Mouse (Mus musculus) cerebellum, adult 9-11 months (tissue): ENCODE measurements at regions not wholly inside any gene's neighbourhood (a gene's known extent, or its start where the extent isn't known, plus 50 kb on each side); places are given as distances from the start of the nearest gene placed in this dataset.

Experiments
- DNase-seq: peaks from one replicate; pipeline ENCODE4 v3.0.0; 2022

DNA sequence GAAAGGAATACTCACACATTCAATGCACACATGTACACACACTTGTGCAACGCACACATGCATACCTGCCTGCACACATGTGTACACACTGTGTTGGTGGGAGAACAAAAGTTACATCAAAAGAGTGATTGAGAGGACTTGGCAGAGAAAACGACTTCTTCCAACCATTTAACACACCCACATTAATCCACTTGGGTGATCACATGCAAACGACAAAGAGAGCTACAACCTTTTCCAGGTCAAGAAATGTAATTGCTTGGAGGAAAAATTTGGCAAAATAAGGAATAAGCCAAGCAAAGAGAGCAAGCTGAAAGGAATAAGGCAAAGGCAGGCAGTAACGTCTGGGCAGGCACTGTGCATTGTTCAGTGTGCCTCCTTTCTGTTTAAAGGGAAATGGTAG, 67.3 kb downstream of the C1d start:
- DNase-seq, result no peak

DNA sequence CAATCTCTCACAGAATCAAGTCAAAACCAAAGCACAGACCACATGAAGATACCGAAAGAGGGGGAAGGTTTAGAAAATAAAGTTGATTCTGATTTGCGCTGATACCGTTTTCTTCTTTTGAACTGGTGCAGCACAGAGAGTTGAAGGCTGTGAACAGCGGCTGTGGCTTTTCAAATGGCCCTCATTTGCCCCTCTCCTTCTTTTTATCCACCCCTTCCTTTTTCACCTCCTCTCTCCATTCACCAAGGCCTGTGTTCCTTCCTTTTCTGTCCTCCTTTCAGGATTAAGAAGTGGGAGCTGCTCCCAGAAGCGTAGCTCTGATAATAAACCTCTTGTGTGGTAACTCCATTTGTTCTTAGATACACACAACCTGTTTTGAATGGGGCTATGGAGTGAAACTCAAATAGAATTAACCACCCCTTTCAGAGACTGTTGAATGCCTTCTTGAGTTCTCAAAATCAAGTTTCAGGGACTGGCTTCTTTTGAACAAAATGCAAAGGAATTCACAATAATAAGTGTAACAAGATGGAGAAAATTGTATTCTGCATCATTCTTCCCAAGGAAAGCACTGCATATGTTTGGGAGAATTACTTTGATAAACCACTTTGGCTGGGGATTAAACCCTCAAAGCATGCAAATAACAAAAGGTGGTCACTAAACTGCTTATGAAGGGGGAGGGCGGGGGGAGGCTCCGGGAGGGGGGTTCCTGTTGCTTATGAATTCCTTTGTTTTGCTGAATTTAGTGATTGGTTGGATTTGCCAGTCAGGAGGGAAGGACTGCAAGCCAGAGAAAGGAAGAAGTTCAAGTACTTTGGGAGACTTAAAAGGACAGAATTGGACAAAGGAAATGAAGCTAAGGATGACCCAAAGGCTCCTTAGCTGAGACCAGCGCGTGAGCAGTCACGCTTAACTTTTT, 68.6 kb downstream of the C1d start:
- DNase-seq, result no peak

DNA sequence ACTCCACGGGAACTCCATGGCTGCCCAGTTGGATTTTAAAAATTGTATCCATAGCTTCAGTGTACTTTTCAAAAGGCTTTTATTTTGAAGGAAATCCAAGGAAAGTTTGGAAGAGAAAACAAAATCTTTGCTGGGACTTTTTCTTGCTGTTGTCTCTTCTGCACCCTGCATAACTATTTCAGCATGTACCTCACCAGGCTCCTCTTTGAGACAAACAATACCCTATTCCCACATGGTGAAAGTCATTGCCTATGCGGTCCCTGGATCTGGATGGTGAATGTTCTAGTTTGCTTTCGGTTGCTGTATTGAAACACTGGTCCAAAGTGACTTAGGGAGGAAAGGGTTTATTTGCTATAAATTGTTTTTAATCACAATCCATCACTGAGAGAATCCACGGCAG, 69.3 kb downstream of the C1d start:
- no peak for DNase-seq

DNA sequence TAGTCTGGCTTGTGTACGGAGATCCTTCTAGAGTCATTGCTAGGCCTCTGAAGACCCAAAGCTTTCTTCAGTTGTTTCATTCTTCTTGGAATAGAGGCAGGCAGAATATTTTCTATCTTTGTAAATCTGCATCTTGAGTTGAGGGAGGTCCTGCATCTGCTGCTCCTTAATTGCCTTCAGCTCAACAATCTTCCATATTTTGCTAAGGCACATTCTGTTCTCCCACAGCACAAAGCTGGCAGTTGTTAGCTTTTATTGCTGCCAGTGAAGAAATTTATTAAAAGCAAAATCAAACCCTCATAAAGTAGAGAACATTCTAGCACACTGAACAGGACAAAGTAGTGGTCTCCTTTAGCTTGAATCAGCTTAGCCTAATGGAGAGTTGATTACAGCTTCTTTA, 94.1 kb downstream of the C1d start:
- DNase-seq, result no peak

DNA sequence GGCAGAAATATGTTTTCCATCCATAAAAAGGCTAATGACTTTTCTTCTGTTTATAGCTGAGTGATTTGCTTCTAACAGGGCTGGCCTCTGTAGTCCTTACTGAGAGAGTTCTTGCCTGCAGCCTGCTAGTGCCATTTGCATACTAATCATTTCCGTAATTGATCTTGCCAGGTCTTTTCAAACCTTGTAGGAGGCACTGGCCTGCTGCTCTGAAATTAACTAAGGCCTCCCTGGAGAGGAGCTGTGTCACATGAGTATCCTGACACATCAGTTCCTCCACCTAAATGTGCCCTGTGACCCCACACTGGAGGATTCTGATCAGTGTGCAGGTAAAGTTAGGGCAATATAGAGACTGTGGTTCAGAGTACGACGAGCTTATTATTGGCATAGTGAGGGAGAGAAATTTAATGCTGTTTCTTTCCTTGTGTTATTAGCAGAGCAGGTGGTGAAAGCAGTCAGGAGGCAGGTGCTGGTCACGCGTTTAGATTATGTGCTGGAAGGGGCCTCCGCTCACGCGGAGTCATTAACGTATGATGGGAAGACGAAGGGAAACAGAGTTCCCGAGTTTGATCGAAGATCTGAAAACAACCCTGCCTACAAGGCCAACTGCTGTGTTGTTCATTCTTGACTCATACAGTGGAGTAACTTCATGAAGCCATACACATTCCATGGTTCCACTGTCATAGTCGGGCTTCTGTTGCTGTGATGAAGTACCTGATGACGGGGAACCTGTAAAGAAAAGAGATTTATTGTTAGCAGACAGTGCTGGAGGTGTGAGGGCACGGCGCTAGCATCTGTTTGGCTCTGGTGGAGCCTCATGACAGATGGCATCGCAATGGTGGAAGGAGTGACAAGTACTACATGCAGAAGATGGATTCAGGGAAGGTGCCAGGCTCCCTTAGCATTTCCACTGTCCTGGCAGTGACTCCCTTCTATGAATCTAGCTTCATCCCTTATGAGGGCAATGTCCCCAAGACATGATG, 95.1 kb downstream of the C1d start:
- DNase-seq, result peak; percentile 3

DNA sequence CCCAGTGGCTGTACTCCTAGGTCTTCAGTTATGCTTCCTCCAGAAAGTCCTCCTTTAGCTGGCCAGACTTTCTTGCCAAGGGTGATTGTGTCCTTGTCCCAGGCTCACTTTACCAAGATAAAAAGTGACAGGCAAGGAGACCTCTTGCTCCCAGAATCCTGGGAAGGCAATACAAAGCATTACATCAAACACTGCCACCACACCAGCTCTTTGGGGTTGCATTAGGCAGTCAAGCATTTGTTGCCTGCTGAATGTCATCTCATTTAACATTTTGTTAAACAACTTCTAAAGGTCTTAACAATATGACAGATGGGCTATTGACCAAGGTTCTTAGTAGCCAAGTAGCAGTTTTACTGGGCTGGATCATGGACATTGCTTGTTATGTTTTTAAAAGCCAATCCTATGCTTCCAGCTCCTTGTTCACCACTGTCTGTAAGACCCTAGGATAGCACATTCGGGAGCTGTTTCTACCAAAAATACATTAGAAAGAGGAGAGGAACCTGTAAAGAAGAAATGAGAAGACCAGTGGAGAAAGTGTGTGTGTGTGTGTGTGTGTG, 102.4 kb downstream of the C1d start:
- DNase-seq, result no peak

DNA sequence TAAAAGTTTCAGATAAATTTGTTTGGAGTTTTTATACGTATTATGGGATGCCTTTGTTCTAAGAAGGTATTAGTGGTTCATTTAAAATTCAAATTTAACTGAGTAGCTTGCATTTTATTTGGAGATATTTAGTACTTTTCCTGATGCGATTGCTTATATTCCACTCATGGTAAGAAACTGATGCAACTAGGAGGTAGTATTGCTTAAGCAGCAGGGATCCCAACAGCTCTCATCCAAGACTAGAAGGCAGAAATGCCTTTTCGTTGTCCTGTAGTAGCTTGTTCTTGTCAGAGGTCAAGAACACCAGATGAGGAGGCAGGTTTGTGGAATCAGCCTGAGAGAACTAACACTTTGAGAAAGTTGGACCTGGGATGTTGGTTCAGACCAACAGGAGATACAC, 120.5 kb downstream of the C1d start:
- no peak for DNase-seq

DNA sequence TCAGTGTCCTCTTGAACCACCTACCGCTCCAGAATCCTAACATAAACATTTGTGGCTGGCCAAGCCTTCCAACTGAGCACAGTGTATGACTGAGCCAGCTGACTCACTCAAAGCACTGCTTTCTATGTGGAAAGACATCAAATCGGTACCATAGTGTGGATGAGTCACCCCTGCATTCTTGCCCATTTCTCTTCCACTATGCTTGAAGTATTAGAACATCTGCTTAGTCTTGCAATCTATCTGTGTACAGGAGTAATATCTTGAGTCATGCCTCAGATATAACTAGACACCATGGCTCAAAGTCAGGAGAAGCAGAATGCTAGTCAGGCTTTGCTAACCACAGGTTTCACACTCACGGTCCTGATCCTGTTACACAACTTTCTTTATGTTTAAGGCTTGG, 129.4 kb downstream of the C1d start:
- DNase-seq, result no peak

DNA sequence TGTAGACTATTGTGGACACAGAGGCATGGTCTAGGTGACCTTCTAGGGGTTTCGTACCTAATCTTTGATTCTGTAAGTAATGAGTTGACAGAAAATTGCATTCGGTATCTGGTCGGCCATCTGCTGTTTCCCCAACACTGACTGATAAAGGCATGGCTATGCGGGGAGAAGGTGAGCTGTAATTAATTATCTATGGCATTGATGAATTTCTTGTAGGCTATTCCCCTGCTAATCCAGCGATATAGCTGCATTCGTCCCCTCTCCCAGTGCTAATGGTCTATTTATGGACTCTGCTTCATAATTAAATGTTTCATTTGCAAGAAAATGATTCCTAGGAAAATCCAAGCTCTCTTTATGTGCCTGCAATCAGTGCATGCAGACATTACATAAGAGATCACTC, 136.5 kb downstream of the C1d start:
- no peak for DNase-seq

DNA sequence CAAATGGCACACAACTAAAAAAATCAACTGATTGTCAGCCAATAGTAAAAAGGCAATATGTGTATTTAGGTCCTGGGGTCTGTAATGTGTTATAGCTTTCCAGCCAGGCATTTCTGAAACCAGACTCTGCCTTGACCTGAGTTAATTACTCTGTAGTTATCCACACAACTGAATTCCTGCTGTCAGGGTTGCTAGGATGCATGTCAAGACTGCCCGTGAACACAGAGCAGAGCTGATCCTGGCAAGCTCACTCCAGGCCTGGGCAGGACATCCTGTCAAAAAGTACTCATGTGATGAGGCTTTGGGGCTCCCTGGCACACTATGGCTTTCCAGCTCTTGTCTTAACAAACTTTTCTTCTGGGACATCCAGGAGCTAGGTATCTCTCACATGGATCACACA, 157.2 kb downstream of the C1d start:
- DNase-seq, result no peak

DNA sequence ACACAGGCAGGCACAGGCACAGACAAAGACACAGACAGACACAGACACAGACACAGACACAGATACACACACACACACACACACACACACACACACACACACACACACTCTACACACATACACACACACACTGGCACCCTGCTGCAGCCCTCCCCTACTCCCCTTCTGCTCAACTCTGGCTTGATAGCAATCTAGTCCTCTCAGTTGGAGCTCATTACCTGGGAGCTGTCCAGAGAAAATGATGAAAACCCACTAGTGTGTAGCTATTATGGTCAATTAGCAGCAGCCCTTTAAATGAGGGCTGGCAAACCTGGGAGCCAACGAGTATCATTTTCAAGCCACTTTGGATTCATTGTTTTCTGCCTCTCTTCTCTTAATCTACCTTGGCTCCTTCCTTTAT, 157.8 kb downstream of the C1d start:
- no peak for DNase-seq

DNA sequence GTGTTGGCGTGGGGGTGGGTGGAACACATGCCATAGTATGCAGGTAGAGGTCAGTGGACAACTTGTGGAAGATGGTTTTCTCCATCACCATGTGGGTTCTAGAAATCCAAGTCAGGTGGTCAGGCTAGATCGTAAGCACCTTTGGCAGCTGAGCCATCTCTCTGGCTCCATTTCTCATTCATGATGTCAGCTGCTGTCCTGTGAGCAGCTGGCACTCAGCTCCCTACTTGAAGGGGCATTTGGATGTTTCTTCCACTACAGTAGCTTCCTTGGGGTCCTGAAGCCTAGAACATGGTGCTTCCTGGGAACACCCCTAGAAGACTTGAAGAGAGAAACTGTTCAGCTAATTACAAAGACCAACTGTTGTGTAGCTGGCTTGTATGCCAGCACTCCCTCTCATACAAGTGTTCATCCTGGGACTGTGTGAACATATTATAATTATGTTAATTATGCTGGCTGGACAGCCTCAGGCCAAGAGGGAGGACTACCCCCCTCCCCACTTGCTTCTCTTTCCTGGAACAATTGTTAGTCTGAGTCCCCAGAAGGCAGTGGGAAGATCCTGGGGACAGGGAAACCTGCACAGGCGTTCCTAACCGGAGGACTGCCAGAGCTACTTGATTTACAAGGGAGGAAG, 160.4 kb downstream of the C1d start:
- peak; percentile 6 for DNase-seq

DNA sequence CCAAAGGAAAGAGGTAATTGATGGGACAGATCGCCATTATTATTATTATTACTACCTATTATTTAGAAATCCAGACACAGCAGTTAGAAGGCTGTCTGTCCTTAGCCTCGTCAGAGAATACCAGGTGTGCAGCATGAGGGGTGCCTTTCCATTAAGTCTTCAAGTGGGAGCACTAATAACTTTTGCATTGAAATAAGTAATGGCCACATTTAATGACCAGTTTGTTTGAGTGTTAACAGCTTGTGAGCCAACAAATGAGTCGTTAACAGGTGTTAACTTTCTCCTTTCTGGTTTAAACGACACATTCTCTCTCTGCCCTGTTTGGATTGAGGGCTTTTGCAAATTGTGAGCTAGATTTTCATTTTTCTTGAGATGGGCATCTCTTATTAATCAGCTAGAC, 184.8 kb downstream of the C1d start:
- DNase-seq, result no peak

DNA sequence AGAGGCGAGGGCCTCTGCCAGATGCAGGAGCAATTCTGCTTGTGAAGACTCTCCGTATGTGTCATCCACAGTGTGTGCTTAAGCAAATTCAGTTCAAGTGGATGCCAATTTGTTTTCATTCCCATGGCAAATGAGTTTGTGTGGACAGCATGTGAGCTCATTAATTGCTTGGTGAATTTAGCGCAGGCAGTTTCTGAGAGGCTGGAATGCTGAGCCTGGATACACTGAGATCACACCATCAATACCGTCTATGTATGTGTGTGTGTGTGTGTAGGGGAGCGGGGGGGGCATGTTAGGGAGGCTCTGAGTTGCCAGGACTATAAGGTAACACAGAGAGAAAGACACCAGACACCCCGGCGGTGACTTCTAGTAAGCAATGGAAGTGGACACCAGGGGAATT, 191.9 kb downstream of the C1d start:
- no peak for DNase-seq

DNA sequence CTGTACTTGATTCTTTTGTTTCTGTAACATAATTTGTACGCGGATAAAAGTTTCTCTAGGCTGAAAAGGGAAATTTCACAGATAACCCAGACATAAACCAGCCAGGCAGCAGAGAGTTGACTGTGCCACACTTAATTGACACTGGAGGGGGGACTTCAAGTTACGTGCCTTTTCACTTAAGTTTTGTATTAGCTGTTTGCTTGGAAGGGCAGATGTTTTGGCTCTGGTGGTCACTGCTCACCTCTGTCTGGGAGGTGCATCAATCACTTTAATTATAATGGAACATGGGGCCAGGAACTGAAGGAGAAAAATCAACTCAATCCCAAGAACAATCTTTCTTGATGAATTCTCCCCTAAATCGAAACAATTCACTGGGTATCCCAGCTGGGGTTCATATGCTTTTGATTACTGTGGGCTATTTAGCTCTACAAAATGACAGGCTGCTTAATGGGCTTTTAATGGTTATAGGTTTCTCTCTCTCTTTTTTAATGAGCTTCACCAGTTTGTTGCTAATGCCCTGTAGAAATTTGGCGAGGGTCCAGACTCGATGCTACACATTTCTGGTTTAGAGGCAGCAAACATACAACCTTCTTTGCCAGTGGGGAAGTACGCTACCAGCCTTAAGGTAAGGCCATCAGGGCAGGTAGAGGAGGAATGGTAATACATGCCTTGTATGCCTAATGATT, 193.1 kb downstream of the C1d start:
- DNase-seq, result no peak

DNA sequence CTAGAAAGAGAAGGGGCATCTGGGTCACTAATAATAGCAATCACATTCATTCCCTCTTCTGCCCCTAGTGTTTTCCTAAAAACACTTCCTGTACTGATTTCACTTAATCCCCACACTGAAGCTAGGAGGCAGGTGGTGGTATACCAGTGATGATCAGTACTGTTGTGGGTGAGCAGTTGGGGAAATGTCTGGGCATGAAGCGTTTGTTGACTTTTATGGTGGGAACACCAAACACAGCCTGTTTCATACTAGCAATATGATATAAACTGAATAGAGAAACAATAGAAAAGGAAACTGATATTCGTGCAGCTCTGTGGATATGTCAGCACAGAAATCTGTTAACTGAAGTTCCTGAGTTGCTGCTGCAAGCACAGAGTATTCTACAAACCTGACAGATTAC, 194.1 kb downstream of the C1d start:
- DNase-seq, result no peak

DNA sequence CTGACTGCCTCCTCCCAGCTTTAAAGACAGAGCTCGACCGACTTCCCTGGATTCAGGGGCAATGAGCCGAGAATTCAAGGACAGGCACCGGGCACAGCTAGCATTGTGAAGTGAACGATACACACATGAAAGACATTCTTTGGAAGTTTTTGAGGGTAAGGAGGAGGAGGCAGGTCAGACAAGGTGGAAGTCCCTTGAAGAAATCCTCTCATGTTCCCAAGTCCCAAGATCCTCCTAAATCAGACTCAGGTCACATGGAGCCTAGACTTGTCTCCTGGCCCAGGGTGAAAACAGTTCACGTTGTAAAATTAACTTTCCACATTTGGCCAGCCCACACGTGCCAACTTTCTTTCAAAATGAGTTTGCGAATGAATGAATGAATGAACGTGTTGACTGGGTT, 196.2 kb downstream of the C1d start:
- DNase-seq, result peak; percentile 5

DNA sequence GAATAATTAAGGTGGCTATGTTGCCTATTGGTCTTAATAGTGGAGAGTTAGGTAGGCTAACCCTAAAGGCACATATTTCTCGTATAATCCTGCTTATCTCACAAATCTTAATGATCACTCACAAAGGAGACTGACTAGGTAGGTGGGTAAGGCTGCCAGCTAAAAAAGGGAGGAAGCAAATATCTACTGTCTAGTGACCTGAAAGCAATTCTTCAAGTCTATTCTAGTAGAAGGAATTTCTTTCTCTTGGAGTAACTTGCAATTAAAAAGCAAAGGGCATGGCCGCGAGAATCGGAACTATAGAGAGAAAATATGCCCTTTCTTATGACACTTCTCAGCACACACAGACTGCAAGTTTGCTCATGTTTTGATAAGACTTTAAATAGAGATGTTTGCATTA, 201.6 kb downstream of the C1d start:
- DNase-seq, result no peak

DNA sequence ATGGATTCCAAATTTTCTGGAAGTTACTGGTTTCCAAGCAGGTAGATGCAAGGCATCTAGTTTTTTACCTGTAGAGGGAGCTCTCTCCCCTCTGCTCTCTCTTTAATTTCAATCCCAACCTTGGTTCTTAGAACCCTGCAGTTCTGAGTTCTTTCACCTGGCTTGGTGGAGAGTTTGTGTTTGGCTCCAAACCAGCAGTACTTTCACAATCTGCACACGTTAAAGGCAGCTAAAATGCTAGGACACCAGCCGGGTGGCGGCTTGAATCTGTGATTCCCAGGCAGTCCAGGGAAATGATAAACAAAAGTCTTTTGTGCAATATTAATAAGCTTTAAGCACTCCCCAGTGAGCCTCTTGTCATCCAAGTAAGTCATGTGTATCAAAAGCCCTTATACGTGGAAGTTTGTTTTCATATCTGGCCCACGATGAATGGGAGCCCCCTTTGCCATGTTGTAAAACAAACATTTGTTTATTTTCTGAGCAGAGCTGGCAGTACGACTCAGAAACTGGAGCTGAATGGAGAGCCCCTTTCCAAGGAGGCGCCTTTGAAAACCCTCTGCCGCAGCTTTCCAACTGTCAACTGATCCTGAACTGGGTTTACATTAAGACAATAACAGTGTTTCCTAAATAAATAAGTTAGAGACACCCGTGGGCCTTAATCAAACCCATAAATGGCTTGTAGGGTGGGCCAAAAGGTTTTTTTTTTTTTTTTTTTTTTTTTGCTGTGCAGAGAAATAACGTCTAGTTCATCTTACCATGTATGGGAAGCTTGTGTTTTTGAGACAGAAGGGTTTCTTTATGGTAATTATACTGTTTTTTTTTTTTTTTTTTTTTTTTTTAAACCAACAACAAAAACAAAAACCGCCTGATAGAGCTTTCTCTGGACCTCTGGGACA, 202.9 kb downstream of the C1d start:
- DNase-seq, result peak; percentile 21

DNA sequence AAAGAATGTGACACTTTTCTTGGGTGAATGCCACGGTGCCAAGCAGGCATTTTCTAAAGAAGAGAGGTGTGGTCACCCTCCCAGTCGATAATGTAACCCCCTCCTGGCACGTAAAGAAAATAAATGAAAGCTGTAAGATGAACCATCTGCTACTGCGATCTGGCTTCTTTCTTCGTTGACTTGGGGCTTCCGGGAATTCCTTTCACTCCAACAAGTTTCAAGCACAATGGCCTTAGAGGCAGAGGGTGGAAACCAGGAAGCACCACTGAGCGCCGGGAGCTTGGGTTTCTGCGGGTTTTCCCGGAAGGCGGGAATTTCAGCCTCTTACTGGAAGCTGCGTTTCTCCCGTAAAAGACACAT, 203.5 kb downstream of the C1d start:
- DNase-seq, result no peak

DNA sequence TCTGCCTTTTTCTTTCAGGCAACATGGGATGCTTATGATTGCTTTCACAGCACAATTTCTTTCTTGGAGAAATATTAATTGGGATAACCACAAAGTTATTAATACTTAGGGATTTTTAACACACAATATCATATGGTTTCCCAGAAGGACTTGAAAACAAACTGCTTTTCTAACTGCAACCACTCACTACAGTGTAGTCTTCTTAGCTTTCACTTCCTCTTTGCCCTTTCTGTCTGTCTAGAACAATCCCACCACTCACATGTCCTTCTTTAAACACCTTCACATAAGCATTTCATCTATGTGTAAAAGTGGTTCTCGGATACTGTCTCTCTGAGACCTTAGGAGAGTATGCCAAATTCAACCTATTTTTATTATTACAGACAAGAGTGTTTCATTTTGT, 204.3 kb downstream of the C1d start:
- DNase-seq, result no peak

DNA sequence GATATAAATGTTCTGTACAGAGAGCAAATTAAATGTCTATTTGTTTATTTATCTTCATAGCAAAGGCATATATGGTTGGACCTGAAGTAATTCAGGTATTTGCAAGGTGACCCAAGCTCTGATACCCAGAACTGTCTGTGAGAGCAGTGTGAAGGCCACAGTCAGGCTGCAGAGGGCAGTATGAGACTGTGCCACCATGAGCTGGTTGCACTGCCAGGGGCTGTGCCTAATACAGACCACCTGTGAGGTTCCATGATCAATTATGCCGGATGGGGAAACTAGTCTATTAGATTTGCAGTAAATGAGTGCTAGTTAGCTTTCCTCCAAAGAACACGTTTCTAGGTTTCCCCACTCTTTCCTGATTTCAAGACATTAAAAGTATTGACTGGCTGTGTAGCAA, 207.5 kb downstream of the C1d start:
- DNase-seq, result no peak
